Mouse (Mus musculus) CD4-positive, CD25-positive, alpha-beta regulatory T cell, adult 4 months (primary cell): ENCODE measurements at regions not wholly inside any gene's neighbourhood (a gene's known extent, or its start where the extent isn't known, plus 50 kb on each side); places are given as distances from the start of the nearest gene placed in this dataset.

Source experiments
- ATAC-seq: one replicate; pipeline ENCODE4 v1.8.0; 2017

- ATAC-seq, result no peak
These were observed 220.0 kb upstream of the Gm9767 start for GRCm38 (mm10) chr10:25857954-25858616.

GRCm38 (mm10) chr10:25844348-25844747 is 233.7 kb upstream of the Gm9767 start:
- ATAC-seq, result no peak

GRCm38 (mm10) chr10:25829275-25829674 is 248.8 kb upstream of the Gm9767 start:
- ATAC-seq, result no peak

- ATAC-seq, result no peak
These were observed 268.2 kb upstream of the Smlr1 start for GRCm38 (mm10) chr10:25804223-25804622.

- ATAC-seq, result no peak
These were observed 265.4 kb upstream of the Smlr1 start for GRCm38 (mm10) chr10:25801499-25801898.

- ATAC-seq, result no peak
These were observed 262.8 kb upstream of the Smlr1 start for GRCm38 (mm10) chr10:25798881-25799280.

GRCm38 (mm10) chr10:25790363-25790821 is 254.3 kb upstream of the Smlr1 start:
- ATAC-seq, result no peak

- no peak for ATAC-seq
These were observed 252.6 kb upstream of the Smlr1 start for GRCm38 (mm10) chr10:25788660-25789059.

- no peak for ATAC-seq
These were observed 251.9 kb upstream of the Smlr1 start for GRCm38 (mm10) chr10:25788004-25788403.

- no peak for ATAC-seq
These were observed 247.8 kb upstream of the Smlr1 start for GRCm38 (mm10) chr10:25783861-25784260.

GRCm38 (mm10) chr10:25779476-25779875 is 243.4 kb upstream of the Smlr1 start:
- no peak for ATAC-seq

GRCm38 (mm10) chr10:25777717-25778116 is 241.7 kb upstream of the Smlr1 start:
- no peak for ATAC-seq

- ATAC-seq, result no peak
These were observed 240.6 kb upstream of the Smlr1 start for GRCm38 (mm10) chr10:25776697-25777096.

GRCm38 (mm10) chr10:25770051-25770450 is 234.0 kb upstream of the Smlr1 start:
- no peak for ATAC-seq

GRCm38 (mm10) chr10:25768456-25768855 is 232.4 kb upstream of the Smlr1 start:
- ATAC-seq, result no peak

GRCm38 (mm10) chr10:25754300-25754699 is 218.2 kb upstream of the Smlr1 start:
- no peak for ATAC-seq

GRCm38 (mm10) chr10:25742678-25743077 is 206.6 kb upstream of the Smlr1 start:
- no peak for ATAC-seq

GRCm38 (mm10) chr10:25740956-25741355 is 204.9 kb upstream of the Smlr1 start:
- no peak for ATAC-seq

- ATAC-seq, result no peak
These were observed 194.4 kb upstream of the Smlr1 start for GRCm38 (mm10) chr10:25730470-25730869.

- no peak for ATAC-seq
These were observed 187.9 kb upstream of the Smlr1 start for GRCm38 (mm10) chr10:25723966-25724365.

GRCm38 (mm10) chr10:25715747-25716146 is 179.7 kb upstream of the Smlr1 start:
- no peak for ATAC-seq

- no peak for ATAC-seq
These were observed 178.6 kb upstream of the Smlr1 start for GRCm38 (mm10) chr10:25714636-25715035.

- no peak for ATAC-seq
These were observed 178.0 kb upstream of the Smlr1 start for GRCm38 (mm10) chr10:25714041-25714440.

- no peak for ATAC-seq
These were observed 171.9 kb upstream of the Smlr1 start for GRCm38 (mm10) chr10:25707951-25708350.

- ATAC-seq, result no peak
These were observed 166.1 kb upstream of the Smlr1 start for GRCm38 (mm10) chr10:25702146-25702545.
